Mouse (Mus musculus) layer of hippocampus, postnatal 14 days (tissue): ENCODE data around the gene Trp53rka. TPM values are rescaled to one million over a fixed set of nuclear protein-coding genes. Genes with fewer than 3 reads are reported as not detected.
"Not testable (repeated sequence)": the region's sequence is repeated elsewhere in the genome, so short reads cannot be mapped to it uniquely, and the experiment has no call there.

Experiments used
- DNase-seq, 2 experiments: peaks; one replicate each; pipeline ENCODE4 v3.0.0; 2021 to 2022; ENCODE audit warnings: low spot score in 2 of 2, mixed read lengths in 1 of 2
- long read RNA-seq, 2 experiments: library from polyadenylated mRNA; stranded (forward); transcript quantifications; one replicate each; pipeline ENCODE4 v2.0.0; 2021
- total RNA-seq, 2 experiments: library from RNA; stranded (reverse); gene quantifications; 2 replicates each; pipeline ENCODE4 v1.2.3; 2021

Gene Trp53rka
- 10 to 100 TPM; 16.8 to 19.9 TPM for total RNA-seq
- long read RNA-seq, experiment 1, transcript Trp53rka-201 (2 exons, 1,880 nt): major isoform, 16 of 24 reads
- long read RNA-seq, experiment 1, partial matches to known transcripts: 0 of 24 reads
- long read RNA-seq, experiment 1, other reads (novel, unspliced or antisense): 8 of 24 reads
- long read RNA-seq, experiment 2, transcript Trp53rka-201 (2 exons, 1,880 nt): major isoform, 48 of 52 reads
- long read RNA-seq, experiment 2, partial matches to known transcripts: 0 of 52 reads
- long read RNA-seq, experiment 2, other reads (novel, unspliced or antisense): 4 of 52 reads

DNA sequence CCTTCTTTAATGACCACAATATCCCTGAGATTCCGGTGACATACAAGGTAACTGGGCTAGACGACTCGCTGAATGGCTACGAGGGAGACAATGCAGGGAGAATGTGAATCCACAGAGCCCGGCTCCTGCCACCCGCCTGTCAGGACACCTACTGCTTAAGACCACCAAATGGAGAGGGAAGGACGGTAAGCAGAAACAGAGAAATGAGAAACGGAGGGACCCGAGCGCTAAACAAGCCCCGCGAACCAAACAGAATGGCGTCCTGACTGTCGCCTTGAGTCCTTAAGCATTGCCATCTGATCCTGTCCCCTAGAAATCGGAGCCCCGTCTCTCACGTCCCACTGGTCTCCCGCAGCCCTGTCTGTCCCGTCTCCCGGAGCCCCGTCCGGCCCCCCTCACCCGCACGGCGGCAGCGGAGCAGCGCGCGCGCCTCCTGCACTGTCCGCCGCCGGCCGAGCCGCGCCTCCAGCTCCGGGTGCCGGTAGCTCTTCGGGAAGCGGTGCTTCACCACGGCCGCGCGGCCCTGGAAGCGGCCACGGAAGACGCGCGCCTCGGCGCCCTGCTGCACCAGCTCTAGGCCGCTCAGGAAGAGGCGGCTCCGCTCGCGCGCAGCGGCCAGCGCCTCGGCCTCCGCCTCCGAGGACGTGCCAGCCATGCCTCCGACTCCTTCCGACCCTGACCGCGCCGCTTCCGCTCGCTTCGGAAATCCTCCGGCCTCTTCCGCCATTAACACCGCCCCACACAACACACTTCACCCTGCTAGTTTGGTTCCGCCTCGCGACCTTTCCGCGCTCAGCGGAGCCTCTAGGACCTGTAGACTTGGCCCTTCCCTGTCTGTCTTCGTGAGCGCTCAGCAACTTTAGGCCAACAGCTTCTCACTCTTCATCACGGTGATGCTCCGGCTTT is at the start of gene Trp53rka:
Gene Trp53rka (minus strand): TSS at position 677 of the 906 bp plus-strand sequence.
- DNase-seq: peak; percentile 76 to 88

DNA sequence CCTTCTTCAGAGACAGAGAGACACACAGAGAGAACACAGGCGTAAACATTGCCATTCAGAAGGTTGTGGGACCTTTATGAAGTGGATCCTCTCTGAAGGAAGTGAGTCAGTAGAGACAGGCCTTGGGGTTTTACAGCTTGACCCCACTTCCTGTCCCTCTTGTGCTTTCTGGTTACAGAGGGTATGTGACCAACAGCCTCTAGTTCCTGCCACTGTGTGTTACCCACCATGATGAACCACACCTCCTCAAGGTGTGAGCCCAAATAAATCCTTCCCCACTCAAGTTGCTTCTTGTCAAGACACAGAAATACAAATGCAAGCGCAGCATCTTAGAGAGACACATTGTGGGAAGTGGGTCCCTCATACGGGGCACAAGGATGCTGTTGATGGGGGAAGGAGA is 47.9 kb upstream of the Trp53rka start:
- DNase-seq: no peak

DNA sequence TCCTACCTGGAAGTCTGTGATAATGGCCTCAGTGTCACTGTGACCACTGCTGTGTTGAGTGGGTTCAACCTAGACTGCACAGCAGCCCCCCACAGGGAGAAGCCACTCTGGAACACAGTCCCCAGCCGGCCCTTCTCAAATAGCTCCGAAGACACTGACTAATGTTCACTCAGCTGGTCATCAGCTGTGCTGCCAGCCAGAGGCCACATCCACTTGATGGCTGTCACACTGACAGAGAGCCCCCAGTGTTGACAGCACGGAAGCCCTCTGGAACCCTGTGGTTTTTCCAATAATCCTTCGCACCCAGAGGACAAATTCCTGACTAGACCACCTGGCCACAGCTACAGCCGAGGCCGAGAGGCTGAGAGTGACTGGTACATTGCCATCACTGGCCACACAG is 40.7 kb upstream of the Trp53rka start:
- no peak for DNase-seq

DNA sequence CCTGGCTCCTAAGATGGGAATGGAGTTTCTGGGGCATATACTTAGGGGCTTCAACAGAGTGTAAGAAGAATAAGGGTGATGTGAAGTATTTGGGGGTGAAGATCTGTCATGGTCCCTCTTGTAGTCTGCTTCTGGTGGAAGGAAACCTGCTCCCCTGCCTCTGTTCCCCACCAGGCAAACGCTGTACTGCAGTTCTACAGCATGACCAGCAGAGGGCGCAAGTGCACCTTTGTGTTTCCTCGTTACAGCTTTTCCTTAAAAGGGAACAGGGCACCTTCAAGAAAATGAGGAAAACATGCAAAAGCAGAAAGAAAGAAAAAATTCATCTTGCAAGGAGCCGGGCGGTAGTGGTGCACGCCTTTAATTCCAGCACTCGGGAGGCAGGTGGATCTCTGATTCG is 36.0 kb upstream of the Trp53rka start:
- DNase-seq: peak; percentile 69

DNA sequence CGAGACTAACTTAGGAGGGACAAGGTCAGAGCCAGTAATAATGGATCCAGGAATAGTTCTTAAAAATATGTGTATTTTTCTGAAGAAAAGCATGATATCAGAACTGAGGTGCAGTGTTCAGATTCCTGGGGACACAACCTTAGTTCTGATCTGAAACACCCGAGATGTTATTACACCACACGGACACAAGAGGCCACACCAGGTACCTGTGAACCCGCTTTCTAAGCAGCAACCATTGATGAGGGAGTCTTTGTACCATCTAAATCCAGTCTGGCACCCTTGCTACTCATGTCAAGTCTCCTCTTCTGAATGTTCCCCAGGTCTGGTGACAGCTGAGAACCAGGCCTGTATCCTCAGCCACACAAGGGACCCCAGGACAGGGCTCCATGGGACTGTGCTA is 32.5 kb upstream of the Trp53rka start:
- no peak for DNase-seq

DNA sequence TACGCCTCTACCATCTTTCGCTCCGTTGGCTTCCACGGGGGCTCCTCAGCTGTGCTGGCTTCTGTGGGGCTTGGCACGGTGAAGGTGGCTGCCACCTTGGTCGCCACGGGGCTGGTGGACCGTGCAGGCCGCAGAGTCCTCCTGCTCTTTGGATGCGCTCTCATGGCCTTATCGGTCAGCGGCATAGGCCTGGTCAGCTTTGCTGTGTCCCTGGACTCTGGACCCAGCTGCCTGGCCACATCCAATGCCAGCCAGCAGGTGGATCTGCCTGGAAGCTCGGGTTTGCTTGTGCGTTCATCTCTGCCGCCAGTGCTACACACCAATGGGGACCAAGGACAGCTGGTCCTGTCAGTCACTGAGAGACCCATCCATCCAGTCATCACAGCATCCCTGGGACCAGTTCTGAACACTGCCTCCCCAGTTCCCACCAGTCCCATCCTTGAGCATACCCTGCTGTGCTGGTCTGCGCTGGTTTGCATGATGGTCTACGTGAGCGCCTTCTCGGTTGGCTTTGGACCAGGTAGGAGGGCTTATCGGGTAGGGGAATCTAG is 22.1 kb upstream of the Trp53rka start:
- DNase-seq: no peak

DNA sequence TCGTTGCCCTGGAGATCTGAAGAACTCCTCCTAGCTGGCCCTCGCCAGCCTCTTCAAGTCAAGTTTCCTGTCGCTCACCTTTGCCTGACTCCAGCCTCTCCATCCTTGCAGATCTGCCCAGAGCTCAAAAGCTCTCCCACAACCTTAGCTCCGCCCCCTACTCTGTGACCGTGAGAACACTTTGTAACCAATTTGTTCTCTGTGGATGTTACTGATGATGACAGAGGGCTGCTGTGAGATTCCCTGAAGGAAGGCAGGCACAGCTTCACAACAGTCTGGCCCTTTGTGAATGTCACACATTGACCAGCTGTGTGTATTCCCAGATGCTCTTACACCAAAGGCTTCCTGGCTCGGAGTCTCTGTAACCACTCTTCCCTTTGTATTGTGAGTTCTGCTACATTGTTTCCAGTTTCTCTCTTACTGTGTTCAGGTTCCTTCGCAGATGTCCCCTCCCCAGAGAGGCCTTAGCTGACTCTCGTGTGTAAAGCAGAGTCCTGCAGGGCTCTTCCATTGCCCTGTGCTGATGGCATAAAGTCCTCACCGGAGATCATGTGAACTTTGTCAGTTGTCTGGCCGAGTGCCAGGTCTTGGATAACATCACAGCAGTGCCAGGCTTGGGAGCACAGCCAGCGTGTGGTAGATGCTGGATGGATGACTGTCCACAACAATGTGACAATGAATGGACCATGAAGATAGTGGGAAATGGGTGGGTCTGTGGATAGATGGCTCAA is 19.9 kb upstream of the Trp53rka start:
- no peak for DNase-seq

DNA sequence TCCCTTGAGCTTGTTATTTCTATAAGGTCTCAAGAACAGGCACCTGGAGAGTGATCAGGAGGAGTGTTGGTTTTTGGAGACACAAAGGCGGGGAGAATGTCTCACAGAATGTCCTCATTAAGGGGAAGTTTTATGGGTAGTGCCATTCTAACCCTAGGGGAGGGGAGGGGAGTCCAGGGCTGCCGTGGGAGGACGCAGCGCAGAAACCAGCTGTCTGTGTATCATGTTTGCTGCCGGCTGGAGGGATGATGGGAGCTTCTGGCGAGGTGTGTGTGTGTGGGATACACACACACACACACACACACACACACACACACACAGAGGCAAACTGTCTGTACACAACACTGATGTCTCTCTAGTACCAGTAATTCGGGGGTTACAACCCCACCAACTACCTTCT is 19.3 kb upstream of the Trp53rka start:
- no peak for DNase-seq

DNA sequence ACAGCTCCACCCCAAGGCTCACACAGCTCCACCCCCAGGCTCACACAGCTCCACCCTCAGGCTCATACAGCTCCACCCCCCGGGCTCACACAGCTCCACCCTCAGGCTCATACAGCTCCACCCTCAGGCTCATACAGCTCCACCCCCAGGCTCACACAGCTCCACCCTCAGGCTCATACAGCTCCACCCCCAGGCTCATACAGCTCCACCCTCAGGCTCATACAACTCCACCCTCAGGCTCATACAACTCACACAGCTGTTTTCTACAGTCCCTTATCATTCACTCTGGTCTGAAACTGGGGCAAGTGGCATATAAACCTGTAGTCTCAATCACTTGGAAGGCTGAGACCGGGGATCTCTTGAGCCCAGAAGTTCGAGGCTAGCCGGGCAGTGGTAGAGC is 18.4 kb upstream of the Trp53rka start:
- not testable (repeated sequence) for DNase-seq

DNA sequence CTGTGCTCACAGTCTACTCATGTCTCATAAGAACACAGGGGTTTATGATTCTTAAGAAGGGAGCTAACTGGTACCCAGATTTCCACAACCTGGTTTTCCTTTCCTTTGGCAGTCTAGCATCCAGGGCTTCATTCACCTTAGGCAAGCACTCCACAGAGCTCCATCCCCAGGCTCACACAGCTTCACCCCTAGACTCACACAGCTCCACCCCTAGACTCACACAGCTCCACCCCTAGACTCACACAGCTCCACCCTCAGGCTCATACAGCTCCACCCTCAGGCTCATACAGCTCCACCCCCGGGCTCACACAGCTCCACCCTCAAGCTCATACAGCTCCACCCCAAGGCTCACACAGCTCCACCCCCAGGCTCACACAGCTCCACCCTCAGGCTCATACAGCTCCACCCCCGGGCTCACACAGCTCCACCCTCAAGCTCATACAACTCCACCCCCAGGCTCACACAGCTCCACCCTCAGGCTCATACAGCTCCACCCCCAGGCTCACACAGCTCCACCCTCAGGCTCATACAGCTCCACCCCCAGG is 17.9 kb upstream of the Trp53rka start:
- not testable (repeated sequence) for DNase-seq

DNA sequence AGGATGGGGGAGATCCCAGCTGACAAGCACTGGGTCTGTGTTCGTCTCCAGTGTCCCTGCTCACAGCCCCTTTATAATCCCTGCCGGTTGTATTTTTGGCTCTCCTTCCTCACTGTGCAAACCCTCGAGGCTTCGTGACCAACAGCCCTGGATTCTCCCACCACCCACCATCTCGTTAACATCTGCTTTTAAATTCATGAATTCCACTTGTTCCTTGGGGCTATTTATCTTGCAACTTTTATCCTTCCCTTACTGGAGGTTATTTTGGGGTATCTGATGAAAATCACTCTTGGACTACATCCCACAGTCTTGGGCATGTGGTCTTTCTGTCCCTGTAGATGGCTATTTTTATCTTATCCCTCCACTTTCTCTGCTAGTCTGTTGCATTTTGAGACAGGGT is 17.3 kb upstream of the Trp53rka start:
- no peak for DNase-seq

DNA sequence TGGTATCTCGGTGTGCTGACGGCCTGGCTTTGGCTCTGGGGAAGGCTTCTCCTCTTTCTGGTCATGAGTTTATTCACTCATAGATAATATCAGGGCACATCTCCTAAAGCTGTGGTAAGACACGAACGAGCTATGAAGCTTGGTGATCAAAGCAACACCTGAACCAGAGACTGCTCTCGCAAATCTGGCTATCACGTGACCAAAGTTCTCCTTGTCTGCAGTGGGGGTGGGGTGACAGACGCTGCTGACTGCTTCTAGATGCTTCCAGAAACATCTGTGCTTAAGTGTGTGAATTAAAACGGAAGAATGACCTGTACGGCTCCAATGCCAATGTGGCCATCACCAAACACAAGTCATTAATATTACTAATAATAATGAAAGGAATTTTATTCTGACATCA is 16.6 kb upstream of the Trp53rka start:
- DNase-seq: no peak

DNA sequence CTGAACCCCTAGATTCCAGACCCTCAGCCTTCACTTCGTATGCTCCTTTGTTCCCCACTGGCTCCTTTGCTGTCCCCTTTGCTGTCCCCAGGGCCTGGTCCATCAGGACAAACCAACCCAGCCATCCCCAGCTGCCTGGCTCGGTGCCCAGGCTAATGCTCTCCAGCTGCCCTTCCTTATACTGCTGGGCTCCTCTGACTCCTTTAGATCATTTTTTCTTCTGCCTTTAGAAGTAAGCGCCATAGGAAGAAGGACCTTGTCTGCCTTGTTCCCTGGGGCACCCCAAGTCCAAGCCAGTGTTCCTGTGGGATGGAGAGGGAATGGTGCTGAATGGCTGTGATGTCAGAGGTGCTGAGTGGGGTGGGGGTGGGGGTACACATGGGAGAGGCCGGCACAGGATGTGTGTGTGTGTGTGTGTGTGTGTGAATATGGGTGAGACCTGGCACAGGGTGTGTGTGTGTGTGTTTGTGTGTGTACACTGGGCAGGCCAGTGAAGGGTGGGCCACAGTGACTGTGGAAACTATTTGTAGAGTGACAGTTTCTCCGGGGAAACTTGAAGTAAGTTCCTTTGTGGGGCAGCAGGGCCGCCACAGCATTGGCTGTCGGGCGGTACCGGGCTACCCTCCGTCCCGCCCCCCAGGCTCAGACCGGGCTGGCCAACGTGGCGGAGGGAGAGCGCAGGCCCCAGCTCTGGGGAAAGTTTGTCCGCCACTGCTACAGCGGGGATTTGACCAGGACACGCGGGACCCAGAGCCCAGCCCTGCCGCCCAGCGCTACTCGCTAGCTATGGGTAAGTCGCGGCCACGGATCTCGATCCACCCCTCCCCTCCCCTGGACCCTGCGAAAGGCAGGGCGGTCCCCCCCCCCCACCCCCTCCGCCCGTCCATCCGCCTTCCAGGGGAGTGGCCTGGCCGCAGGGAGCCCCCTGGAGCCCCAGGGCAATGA is 10.4 kb upstream of the Trp53rka start, which contains the start of gene Slc2a10:
Gene Slc2a10 (plus strand): TSS at position 529 of the 945 bp plus-strand sequence.
- DNase-seq: no peak

DNA sequence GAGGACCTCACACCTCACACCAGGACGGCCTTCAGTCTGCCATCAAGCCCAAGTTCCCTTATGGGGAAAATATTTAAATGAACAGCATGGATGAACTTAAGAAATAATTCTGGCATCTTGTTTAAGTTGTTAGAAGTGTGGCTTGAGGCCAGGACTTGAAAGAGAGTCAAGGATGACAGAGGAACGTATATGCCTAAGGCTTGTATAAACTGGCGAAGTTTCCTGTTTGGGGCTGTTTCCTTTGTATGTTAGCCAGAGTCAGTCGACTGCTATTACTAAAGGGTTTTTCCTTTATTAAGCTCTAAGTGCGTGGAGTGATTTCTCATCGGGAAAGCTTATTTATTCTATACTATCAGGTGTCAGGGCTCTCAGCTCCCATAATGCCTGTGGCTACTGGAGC is 5.7 kb upstream of the Trp53rka start:
- no peak for DNase-seq

DNA sequence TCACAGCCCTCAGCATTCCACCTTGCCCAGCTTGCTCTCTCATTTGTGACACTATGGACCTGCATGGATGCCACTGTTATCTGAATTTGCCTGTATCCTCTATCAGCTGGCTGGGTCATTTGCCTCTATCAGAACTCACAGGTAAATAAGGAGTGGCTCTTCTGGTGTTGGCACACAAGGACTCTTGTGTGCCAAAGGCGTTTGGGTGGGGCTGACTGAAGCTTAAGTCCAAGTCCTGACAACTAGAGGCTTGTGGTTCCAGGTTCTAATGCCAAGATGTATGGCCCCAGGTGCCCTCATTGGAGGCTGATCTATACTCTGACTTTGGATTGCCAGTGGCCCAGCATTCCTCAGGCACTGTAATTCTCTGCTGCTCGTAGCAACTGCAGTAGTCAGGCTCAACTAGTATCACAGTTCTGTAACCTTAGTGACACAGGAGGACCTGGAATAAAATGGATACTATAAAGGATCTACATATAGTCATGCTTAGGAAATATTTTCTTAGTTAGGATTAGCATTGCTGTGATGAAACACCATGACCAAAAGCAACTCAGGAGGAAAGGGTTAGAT is 4.7 kb upstream of the Trp53rka start:
- no peak for DNase-seq

DNA sequence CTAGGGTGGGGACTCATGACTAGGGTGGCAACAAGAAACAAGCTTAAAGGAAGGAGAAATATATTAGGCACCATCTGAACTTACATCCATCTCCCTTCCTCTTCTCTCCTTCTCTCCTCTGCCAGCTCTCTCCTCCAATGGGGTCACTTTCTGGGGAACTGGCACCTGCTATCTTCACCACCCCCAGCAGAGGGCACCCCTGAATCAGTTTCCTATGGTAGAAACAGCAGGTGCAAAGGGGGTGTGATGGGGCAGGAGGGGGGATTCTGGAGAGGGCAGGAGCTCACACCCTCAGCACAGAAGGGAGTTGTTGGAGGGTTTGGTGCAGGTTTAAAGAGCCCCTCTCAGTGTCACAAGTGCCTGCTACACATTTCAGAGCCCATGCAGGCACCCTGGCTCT is 3.1 kb upstream of the Trp53rka start:
- DNase-seq: peak in 1 of 2 experiments; percentile 66

DNA sequence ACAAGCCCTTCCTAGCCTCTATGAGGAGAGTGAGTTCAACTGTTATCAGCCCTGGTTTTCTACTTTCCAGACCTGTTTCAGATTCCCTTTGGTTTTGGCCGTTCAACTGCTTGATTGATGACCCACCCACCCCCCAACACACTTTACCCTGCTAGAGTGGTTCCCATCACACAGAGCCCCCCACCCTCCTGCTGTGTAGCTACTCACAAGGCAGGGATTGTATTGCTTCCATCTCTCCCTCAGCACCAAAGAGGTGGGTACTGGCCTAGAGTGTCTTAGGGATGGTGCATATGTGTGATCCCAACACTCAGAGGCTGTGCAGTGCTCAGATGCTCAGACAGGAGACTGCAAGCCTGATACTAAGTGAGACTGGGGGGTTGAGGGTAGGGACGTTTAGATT is 1.4 kb upstream of the Trp53rka start:
- no peak for DNase-seq

DNA sequence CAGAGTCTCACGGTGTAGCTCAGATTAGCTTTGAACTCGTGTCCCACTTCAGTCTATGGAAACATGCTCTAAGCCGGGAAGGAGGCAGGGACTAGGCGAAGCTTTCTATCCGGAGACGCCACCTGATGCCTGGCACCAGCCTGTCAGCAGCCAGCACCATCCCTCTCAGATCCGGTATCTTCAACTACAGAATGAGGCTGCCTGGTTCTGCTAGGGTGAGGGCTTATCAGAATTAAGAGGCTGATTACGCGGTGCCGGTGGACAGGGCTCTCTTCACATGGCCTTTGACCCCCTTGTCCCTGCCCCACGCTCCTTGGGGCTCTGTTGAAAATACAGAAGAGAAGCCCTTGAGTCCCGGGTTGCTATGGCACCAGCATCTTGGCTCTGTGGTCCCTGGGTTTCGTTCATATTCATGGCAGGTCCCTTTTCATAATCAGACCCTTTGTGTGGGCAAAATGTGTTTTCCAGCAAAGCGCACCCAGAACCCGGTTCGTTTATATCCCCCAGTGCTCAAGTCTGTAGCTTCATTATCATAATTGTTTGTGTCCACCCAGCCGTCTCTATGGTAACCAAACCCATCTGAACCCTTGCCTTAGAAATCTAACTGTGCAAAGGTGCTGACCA is 575 bp upstream of the Trp53rka start:
- DNase-seq: peak; percentile 64 to 81
